Mouse (Mus musculus) small intestine, adult 2 months (tissue): Measurements from ENCODE around the gene Vmn1r174.
"Not testable (repeated sequence)": the region's sequence is repeated elsewhere in the genome, so short reads cannot be mapped to it uniquely, and the experiment has no call there.

ENCODE experiments used
- CTCF ChIP-seq: fragments of 200-500 bp; IDR thresholded peaks from 2 replicates; pipeline ENCODE4 v1.5.1; 2012; ENCODE audit warnings: low read depth, mild to moderate bottlenecking, control low read depth, inconsistent platforms, low read length, moderate library complexity, mixed read lengths; ENCODE audit not compliant: insufficient replicate concordance, insufficient read length; ENCODE audit errors: extremely low read depth
- POLR2A ChIP-seq: fragments of 200-500 bp; IDR thresholded peaks from 2 replicates; pipeline ENCODE4 v1.6.1; 2012; ENCODE audit warnings: low read depth, mild to moderate bottlenecking, control low read depth, inconsistent platforms, low read length, moderate library complexity

GRCm38 (mm10) chr7:23810543-23810942 lies 58.5 kb downstream of the Vmn1r174 start, which contains the start of gene Vmn1r175:
- TF ChIP-seq CTCF, POLR2A: not testable (repeated sequence)
